Mouse (Mus musculus) heart, embryonic 13.5 days (tissue): ENCODE results near the gene Slc8a1. TPM values are rescaled to one million over a fixed set of nuclear protein-coding genes. Genes with fewer than 3 reads are reported as not detected.

Source experiments
- ATAC-seq: fragments of 200-750 bp; cut with Nextera tagmentation; 2 replicates; pipeline ENCODE4 v1.8.0; 2017; ENCODE audit warnings: moderate TSS enrichment; ENCODE audit not compliant: insufficient number of reproducible peaks, low FRiP score, low TSS enrichment; ENCODE audit errors: extremely low read depth
- H3K27ac ChIP-seq: fragments of 300-500 bp; sonication (generic); replicated peaks from 2 replicates; pipeline ENCODE4 v1.5.1; 2015; ENCODE audit warnings: moderate library complexity, mild to moderate bottlenecking, inconsistent platforms
- H3K27me3 ChIP-seq: fragments of 300-500 bp; sonication (generic); replicated peaks from 2 replicates; pipeline ENCODE4 v1.6.1; 2015; ENCODE audit warnings: mild to moderate bottlenecking, inconsistent platforms
- H3K36me3 ChIP-seq: fragments of 300-500 bp; sonication (generic); 2 replicates; pipeline ENCODE4 v1.6.1; 2015; ENCODE audit warnings: mild to moderate bottlenecking, inconsistent platforms
- H3K4me1 ChIP-seq: fragments of 300-500 bp; sonication (generic); 2 replicates; pipeline ENCODE4 v1.6.1; 2015; ENCODE audit warnings: inconsistent platforms
- H3K4me2 ChIP-seq: fragments of 300-500 bp; sonication (generic); 2 replicates; pipeline ENCODE4 v1.6.1; 2015; ENCODE audit warnings: inconsistent platforms, mild to moderate bottlenecking, moderate library complexity
- H3K4me3 ChIP-seq: fragments of 300-500 bp; sonication (generic); 2 replicates; pipeline ENCODE4 v1.5.1; 2015; ENCODE audit warnings: moderate library complexity, mild to moderate bottlenecking, inconsistent platforms
- H3K9ac ChIP-seq: fragments of 300-500 bp; sonication (generic); 2 replicates; pipeline ENCODE4 v1.6.1; 2015; ENCODE audit warnings: inconsistent platforms, mild to moderate bottlenecking, moderate library complexity
- H3K9me3 ChIP-seq: fragments of 300-500 bp; sonication (generic); 2 replicates; pipeline ENCODE4 v1.6.1; 2016; ENCODE audit warnings: inconsistent platforms
- WGBS: fragments of 180-500 bp; shearing (Covaris S2); methylation state at CpG from one replicate; pipeline ENCODE4 v1.1.7; 2015; ENCODE audit warnings: mixed read lengths; 5-methylcytosine and 5-hydroxymethylcytosine counted together
- polyA plus RNA-seq: library from polyadenylated mRNA; unstranded; fragments of >200 nt; fragmentation: Nextera tagmentation; extraction: Ambion mirVana; gene quantifications from 2 replicates; pipeline ENCODE4 v1.2.1, GENCODE M21; 2015

The Slc8a1 gene
- polyA plus RNA-seq, 1 experiment from 2014 or later: 67.6 TPM

DNA sequence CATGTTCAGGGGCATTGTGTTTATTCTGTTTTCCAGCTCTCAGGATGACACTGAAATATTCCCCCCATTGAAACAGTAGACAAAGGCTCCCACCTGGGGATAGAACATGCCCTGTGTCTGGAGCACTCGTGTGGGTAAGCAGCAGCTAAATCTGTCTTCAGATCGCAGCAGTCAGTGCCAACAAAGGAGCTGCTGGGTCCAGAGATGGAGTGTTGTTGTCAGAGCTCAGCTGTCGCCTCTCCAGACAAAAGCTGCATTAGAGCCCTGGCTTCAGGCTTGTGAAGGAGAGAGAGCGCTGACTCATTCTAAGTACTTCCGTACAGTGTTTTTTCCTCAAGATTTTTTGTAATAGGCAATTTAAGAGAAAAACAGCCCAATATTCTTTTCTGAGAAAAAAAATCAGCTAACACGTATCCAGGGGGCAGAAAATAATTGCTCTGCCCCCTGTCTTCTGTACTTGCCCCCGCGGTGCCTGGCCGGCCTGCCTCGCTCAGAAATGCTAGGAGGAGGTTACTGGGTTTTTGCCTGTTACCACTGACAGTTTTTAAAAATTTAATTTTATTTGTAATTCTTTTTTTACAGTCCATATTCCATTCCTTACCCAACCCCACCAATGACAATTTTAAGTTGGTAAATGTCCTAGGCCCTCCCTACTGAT lies 318.2 kb downstream of the Slc8a1 start:
- peaks cover 79% of the 10 kb centered on the region for H3K36me3 ChIP-seq
- peaks cover 28% of the 10 kb centered on the region for H3K4me1 ChIP-seq
- H3K9ac ChIP-seq: no peak overlapping the region
- WGBS: 66% methylated on average over 10 of the region's 10 CpGs
- no peak overlapping the region for H3K4me2 ChIP-seq
- H3K27ac ChIP-seq: peak overlapping the region; percentile 61
- H3K4me3 ChIP-seq: no peak overlapping the region
- H3K9me3 ChIP-seq: no peaks in the 10 kb centered on the region
- H3K27me3 ChIP-seq: no peaks in the 10 kb centered on the region
- no peak for ATAC-seq

GRCm38 (mm10) chr17:81416361-81417114 lies 321.6 kb downstream of the Slc8a1 start:
- Histone ChIP-seq H3K4me1 (peaks cover 37% of the 10 kb centered on the region), H3K4me2 (no peak overlapping the region), H3K9me3 (no peaks in the 10 kb centered on the region), H3K4me3 (no peak overlapping the region), H3K9ac (no peak overlapping the region), H3K36me3 (peaks cover 74% of the 10 kb centered on the region), H3K27ac (0 out of 2 replicates have a peak overlapping the region, but pooled peaks have one; percentile 5), H3K27me3 (no peaks in the 10 kb centered on the region)
- no peak for ATAC-seq
- 78% methylated on average over 6 of the region's 6 CpGs for WGBS

DNA sequence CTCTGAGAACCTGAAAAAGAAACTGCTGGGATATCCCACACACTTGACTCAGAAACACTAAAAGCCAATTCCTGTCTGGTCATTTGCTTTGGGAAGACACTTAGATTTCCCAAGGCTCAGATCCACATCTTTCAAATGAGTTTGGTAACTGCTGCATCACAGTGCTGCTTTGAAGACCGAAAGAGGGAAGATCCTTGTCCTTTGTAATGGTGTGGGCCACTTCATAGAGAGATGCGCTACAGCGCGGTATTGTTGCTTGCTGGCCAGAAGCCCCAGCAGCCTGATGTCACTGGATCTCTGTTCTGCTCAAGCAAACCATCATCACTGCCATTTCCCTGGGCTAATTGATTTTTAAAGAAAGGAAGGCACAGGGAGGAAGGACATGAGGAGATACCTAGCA lies 325.4 kb downstream of the Slc8a1 start:
- peaks cover 15% of the 10 kb centered on the region for H3K4me1 ChIP-seq
- H3K9ac ChIP-seq: no peak overlapping the region
- no peak overlapping the region for H3K4me2 ChIP-seq
- H3K4me3 ChIP-seq: no peak overlapping the region
- no peak overlapping the region for H3K27ac ChIP-seq
- peaks cover 83% of the 10 kb centered on the region for H3K36me3 ChIP-seq
- 79% methylated on average over 4 of the region's 4 CpGs for WGBS
- no peaks in the 10 kb centered on the region for H3K9me3 ChIP-seq
- no peak for ATAC-seq
- no peaks in the 10 kb centered on the region for H3K27me3 ChIP-seq

- no peaks in the 10 kb centered on the region for H3K27me3 ChIP-seq
- H3K9ac ChIP-seq: no peak overlapping the region
- H3K27ac ChIP-seq: peak overlapping the region; percentile 74; the same call in 1 of the 2 replicates
- H3K4me1 ChIP-seq: peaks cover 53% of the 10 kb centered on the region
- peaks cover 73% of the 10 kb centered on the region for H3K36me3 ChIP-seq
- no peaks in the 10 kb centered on the region for H3K9me3 ChIP-seq
- no peak overlapping the region for H3K4me2 ChIP-seq
- ATAC-seq: no peak
- 75% methylated on average over 4 of the region's 4 CpGs for WGBS
- no peak overlapping the region for H3K4me3 ChIP-seq
Measured at GRCm38 (mm10) chr17:81404225-81404624, 334.0 kb downstream of the Slc8a1 start.

DNA sequence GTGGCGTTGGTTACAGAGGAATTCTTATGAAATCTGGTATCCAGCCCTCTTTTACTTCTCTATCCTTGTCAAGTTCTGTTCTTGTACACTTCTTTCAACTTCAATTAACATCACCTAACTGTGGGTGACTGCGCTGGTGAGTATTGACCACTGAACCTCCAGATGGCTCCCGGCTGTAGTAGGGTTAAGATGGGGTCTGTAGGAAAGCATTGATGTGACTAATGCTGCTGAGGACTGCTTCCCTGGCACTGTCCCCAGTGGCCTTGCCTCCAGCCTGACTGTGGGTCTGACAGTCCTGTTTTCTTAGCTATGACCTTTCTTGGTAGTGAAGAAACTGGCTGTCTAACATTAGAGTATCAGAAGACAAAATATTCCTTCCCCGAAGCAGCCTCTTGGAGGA lies 335.1 kb downstream of the Slc8a1 start:
- Histone ChIP-seq H3K4me2 (no peak overlapping the region), H3K27me3 (no peaks in the 10 kb centered on the region), H3K27ac (peak overlapping the region; percentile 74), H3K9ac (no peak overlapping the region), H3K4me3 (no peak overlapping the region), H3K4me1 (peaks cover 53% of the 10 kb centered on the region), H3K36me3 (peaks cover 67% of the 10 kb centered on the region), H3K9me3 (no peaks in the 10 kb centered on the region)
- 67% methylated on average over 4 of the region's 4 CpGs for WGBS
- ATAC-seq: no peak

DNA sequence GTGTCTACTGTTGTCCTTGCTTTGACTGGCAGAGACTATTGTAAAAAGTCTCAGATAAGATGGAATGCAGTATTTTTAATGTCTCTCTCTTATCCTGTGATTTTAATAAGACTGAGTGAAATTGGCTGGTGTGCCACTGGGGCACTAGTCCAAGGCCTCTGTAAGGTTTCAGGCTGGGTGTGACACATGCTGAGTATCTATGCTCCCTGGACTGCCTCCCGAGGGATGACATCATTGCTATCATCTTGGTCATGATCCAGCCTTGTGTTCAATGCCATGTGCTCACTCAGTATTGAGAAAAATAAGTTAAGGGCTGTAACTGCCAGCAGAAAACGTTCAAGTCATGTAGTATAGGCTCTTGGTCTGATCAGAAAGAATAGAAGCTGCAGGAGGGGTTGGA lies 335.5 kb downstream of the Slc8a1 start:
- Histone ChIP-seq H3K4me3 (no peak overlapping the region), H3K27ac (peak overlapping the region; percentile 74), H3K9ac (no peak overlapping the region), H3K4me2 (no peak overlapping the region), H3K36me3 (peaks cover 62% of the 10 kb centered on the region), H3K9me3 (no peaks in the 10 kb centered on the region), H3K4me1 (peaks cover 53% of the 10 kb centered on the region), H3K27me3 (no peaks in the 10 kb centered on the region)
- WGBS: 27% methylated on average over 2 of the region's 2 CpGs
- peak; percentile 58; the same call in 1 of the 2 replicates for ATAC-seq

DNA sequence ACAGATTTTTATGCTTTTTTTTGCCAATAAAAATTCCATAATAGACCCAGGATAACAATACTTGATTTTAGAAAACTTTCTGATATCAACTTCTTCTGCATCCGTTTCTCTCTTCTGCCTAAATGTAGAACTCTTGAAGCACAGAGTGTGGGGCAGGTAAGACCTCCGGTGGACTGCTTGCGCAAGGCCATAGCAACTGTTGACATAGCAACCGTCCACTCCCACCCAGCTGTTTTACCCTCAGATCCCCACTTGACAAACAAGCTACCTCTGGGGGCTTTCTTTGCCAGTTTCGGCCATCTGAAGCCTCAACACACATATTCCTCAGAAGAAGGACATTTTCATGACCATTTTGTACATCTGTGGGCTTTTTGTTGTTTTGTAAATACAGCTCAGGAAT lies 337.8 kb downstream of the Slc8a1 start:
- Histone ChIP-seq H3K4me1 (peaks cover 42% of the 10 kb centered on the region), H3K27me3 (no peaks in the 10 kb centered on the region), H3K4me3 (no peak overlapping the region), H3K27ac (0 out of 2 replicates have a peak overlapping the region, but pooled peaks have one; percentile 24), H3K36me3 (peaks cover 56% of the 10 kb centered on the region), H3K9ac (no peak overlapping the region), H3K4me2 (no peak overlapping the region), H3K9me3 (no peaks in the 10 kb centered on the region)
- no peak for ATAC-seq
- WGBS: 63% methylated on average over 5 of the region's 5 CpGs

- H3K4me3 ChIP-seq: no peak overlapping the region
- no peak overlapping the region for H3K9ac ChIP-seq
- no peak overlapping the region for H3K4me2 ChIP-seq
- ATAC-seq: no peak
- WGBS: 69% methylated on average over 1 of the region's 1 CpGs
- H3K4me1 ChIP-seq: peaks cover 29% of the 10 kb centered on the region
- no peak overlapping the region for H3K27ac ChIP-seq
- no peaks in the 10 kb centered on the region for H3K27me3 ChIP-seq
- H3K36me3 ChIP-seq: peaks cover 61% of the 10 kb centered on the region
- H3K9me3 ChIP-seq: no peaks in the 10 kb centered on the region
Measured at GRCm38 (mm10) chr17:81397434-81397833, 340.7 kb downstream of the Slc8a1 start.

DNA sequence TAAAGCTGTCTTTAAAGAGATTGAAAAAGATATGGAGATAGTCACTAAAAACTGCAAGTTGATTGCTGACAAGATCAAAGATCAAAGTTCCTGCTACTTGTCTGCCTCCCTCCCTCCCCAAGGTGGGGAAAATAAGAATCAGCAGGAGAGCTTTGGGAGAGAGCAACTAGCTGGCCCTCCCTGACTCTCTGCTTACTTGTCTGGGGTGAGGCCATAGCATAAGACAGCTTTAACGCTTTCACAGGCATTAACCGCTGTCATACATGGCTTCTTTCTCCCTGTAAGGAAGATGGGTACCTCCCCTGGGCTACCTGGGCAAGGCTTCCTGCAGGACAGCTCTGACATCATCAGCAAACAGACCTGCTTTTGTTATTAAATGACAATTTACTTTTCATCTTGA lies 344.1 kb downstream of the Slc8a1 start:
- no peak overlapping the region for H3K27ac ChIP-seq
- H3K36me3 ChIP-seq: peaks cover 48% of the 10 kb centered on the region
- H3K27me3 ChIP-seq: no peaks in the 10 kb centered on the region
- no peak overlapping the region for H3K9ac ChIP-seq
- H3K4me2 ChIP-seq: no peak overlapping the region
- peaks cover 35% of the 10 kb centered on the region for H3K4me1 ChIP-seq
- ATAC-seq: no peak
- WGBS: 59% methylated on average over 2 of the region's 2 CpGs
- no peak overlapping the region for H3K4me3 ChIP-seq
- no peaks in the 10 kb centered on the region for H3K9me3 ChIP-seq

DNA sequence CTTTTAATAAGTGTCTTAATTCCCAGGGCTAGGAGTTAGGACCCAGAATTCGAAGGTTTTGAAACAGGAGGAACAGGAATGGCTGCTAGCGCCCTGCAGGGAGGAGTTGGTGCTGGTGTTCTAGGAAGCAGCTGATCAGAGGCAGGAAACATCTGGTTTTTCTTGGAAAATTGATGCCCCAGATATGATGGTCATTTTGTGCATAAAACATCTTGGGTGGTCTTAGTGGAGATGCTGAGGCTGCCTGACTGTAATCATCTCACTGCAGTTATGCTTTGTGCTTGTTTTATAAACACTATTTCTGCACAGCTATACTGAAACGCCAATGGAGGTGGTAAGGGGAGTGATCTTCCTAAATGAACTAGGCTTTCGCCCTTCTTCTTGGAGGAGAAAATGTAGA lies 345.1 kb downstream of the Slc8a1 start:
- H3K27ac ChIP-seq: no peak overlapping the region
- H3K4me2 ChIP-seq: no peak overlapping the region
- no peak overlapping the region for H3K4me3 ChIP-seq
- H3K9me3 ChIP-seq: no peaks in the 10 kb centered on the region
- 70% methylated on average over 4 of the region's 4 CpGs for WGBS
- no peaks in the 10 kb centered on the region for H3K27me3 ChIP-seq
- ATAC-seq: no peak
- no peak overlapping the region for H3K9ac ChIP-seq
- peaks cover 41% of the 10 kb centered on the region for H3K4me1 ChIP-seq
- H3K36me3 ChIP-seq: peaks cover 55% of the 10 kb centered on the region

- Histone ChIP-seq H3K27ac (no peak overlapping the region), H3K36me3 (peaks cover 65% of the 10 kb centered on the region), H3K27me3 (no peaks in the 10 kb centered on the region), H3K4me2 (no peak overlapping the region), H3K9ac (no peak overlapping the region), H3K9me3 (no peaks in the 10 kb centered on the region), H3K4me3 (no peak overlapping the region), H3K4me1 (peaks cover 43% of the 10 kb centered on the region)
- no peak for ATAC-seq
- 81% methylated on average over 7 of the region's 7 CpGs for WGBS
Measured at GRCm38 (mm10) chr17:81391478-81391877, 346.7 kb downstream of the Slc8a1 start.

GRCm38 (mm10) chr17:81390790-81391189 lies 347.4 kb downstream of the Slc8a1 start:
- Histone ChIP-seq H3K9me3 (no peaks in the 10 kb centered on the region), H3K4me3 (no peak overlapping the region), H3K4me2 (no peak overlapping the region), H3K36me3 (peaks cover 66% of the 10 kb centered on the region), H3K27ac (no peak overlapping the region), H3K27me3 (no peaks in the 10 kb centered on the region), H3K4me1 (peaks cover 43% of the 10 kb centered on the region), H3K9ac (no peak overlapping the region)
- no peak for ATAC-seq
- 69% methylated on average over 3 of the region's 3 CpGs for WGBS
